Mouse (Mus musculus) kidney, postnatal 10 days (tissue): ENCODE measurements around the gene Zfyve27.

Source experiments
- DNase-seq: peaks from one replicate; pipeline ENCODE4 v3.0.0; 2021; ENCODE audit warnings: mixed read lengths

Zfyve27 gene

GRCm38 (mm10) chr19:42163764-42164163, at the start of gene Zfyve27:
Zfyve27 (plus strand) TSS chr19:42163951.
- no peak for DNase-seq

DNA sequence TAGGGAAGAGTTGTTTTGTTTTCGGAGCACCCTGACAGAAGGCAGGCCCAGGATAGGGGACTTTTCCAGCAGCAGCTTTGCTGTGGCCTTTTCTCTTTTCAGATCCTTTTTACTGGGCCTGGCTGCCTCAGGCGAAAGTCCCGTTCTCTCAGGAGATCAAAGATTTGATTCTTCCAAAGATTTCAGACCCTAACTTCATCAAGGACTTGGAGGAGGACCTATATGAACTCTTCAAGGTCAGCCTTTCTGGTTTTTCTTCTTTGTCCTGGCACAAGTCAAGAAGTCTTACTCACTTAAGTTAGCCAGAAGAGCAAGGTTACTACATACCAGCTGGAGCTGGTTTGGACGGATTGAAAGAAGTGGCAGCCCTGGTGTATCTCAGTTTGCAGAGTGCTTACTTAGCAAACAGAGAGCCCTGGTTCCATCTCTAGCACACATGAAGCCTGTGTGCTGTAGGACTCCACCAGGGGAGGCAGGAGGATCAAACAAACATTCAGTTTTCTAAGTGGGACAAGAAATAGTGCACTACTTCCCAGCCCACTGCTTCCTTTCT, 47.9 kb upstream of the Zfyve27 start:
- no peak for DNase-seq

DNA sequence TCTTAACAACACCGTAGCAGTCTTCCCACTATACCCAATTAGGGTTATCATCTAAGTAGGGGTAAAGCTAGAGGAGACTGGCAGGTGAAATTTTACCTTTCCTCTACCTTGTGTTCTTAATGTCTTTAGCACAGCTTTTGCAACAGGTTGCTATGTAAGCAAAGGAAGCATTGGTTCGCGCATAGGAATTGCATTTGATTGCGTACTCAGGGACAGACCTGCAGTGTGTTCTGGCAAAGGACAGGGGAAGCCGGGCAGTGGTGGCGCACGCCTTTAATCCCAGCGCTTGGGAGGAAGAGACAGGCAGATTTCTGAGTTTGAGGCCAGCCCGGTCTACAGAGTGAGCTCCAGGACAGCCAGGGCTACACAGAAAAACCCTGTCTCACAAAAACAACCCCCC, 45.6 kb upstream of the Zfyve27 start:
- no peak for DNase-seq

DNA sequence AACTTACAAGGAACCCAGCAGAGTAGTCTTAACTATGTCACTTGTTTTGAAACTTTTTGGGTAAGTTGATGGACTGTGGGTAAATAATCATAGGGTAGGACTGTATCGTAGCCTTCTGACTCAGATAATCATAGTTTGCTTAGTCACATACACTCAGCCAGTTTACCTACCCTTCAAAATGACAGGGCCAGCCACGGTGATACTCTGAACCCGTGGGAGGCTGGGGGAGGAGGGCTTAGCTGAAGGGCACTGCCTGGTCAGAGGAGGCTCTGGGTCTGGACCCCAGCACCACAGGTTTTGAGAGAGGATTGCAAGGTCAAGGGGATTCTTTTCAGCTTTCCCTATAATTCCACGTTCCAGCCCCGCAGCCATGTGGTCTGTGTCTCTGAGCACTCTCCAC, 45.2 kb upstream of the Zfyve27 start:
- DNase-seq, result no peak

GRCm38 (mm10) chr19:42120451-42120850, 43.3 kb upstream of the Zfyve27 start:
- DNase-seq, result no peak

DNA sequence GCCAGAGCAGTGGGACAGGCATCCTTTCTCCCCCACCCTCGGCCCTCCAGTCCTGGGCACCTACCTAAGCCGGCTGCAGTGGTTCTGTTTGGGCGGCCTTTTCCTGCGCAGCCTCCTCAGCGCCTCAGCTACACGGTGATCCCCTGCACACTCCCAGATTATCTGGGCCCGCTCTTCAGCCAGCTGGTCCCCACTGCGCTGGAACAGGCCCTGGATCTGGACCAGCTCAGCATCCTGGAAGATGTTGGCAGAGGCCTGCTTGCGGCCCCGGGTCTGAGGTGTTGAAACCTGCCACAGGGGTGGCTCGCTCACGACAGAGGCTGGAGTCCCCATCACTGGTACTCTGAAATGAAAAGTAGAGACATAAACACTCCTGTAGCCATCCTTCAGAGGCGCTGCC, 39.1 kb upstream of the Zfyve27 start:
- DNase-seq, result no peak

DNA sequence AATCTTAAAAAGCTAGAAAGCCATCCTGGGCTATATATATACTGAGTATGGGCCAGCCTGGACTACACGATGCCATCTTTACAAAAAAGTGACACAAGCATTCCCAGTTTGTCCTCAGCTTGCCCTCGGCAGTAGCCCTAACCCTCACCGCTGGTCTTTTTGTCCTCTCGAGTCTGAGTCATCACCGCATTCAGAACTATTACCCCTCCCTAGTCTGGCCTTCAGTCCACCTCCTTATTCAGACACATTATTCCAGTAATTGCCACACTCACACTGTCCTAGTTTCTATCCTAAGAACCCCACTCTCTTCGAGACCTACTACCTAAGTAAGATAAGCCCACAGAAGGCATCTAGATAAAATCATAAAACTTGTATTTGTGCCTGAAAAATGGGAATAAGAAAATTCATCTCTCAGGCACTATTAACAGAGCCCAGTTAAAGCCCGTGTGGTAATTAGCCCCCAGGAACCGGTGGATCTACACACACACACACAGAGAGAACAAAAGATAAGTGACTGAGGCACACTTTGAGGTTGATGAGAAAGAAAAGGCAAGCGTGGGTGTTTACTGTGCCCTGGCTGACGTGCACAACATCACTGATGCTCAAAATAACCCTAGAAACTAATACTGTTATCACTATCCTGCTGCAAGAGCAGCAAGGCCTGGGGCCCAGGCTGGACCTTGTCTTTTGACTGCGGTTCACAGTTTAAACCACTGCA, 38.1 kb upstream of the Zfyve27 start:
- no peak for DNase-seq

GRCm38 (mm10) chr19:42126219-42126605, 37.5 kb upstream of the Zfyve27 start:
- no peak for DNase-seq

- no peak for DNase-seq
Observed at GRCm38 (mm10) chr19:42127024-42127423, 36.7 kb upstream of the Zfyve27 start.

GRCm38 (mm10) chr19:42128052-42128740, 35.6 kb upstream of the Zfyve27 start:
- DNase-seq, result no peak

- peak; percentile 99 for DNase-seq
Observed at GRCm38 (mm10) chr19:42128787-42129508, 34.8 kb upstream of the Zfyve27 start, which contains the start of gene Avpi1. Avpi1 (minus strand) TSS chr19:42129059.

DNA sequence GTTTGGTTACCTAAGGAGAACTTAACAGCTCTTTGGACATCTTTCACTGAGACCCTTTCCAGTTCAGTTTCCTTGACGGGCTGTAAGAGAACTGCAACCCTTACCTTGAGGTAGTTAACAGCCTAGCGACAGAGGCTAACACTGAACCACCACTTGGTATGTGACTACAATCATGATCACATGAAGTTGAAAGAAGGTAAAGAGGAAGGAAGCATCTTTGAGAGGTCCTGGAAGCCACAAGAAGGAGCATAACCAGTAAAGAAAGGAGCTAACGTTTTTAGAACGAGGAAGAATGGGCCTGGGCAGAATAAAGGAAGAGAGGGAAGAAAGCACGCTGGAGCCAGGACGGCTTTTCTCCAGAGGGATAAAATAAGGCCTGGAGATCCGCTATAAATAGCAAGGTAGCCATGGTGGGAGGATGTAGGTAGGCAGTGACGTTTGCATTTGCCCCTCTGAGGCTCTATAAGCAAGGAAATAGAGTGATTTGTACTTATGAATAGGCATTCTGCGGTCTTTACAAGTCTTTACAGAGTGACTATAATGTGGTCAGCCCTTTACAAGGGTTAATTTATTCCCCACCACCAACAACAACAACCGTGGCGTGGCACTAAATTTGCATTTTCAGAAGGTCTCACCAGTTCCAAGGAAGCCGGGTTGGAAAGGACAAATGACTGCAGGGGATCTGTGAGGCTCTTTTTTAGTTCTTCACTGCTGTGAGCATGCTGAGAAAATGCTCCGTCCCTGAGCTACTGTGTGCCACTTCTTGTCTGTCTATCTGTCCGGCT, 34.0 kb upstream of the Zfyve27 start:
- no peak for DNase-seq

- no peak for DNase-seq
Observed at GRCm38 (mm10) chr19:42130294-42130606, 33.5 kb upstream of the Zfyve27 start.

DNA sequence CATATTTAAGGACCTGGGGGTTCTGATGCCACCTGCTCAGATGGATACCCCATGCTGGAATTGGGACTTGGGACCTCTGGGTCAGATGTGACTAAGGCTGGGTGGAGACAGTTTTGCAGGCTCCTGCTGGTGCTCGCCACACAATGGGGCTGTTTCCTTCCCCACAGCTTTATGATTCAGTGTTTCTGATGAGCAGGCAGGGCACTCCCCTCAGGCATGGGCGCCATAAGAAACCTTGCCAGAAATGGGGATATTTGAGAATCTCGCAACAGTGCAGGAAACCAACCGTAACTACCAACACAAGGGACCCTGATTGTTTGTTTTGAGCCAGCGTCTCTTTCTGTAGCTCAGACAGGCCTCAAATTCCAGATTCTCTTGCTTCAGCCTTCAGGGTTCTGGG, 32.6 kb upstream of the Zfyve27 start:
- no peak for DNase-seq

- DNase-seq, result no peak
Observed at GRCm38 (mm10) chr19:42135070-42135469, 28.7 kb upstream of the Zfyve27 start.

DNA sequence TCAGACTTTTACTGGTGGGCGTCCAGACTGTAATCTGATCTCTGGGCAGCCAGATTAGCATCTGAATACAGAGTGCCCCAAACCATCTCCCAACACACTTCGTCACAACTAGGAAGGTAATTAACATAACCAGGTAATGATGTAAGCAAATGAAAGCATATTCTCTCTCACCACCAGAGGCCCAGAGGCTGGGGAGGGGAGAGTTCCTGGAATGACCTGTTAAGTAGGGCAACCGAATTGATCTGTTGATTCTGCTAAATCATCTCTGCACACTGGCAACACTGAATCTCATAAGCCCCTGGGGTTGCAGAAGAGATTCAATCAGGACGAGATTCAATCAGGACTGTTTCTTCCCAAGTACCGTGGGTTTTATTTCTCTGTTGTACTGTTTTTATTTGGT, 27.6 kb upstream of the Zfyve27 start:
- no peak for DNase-seq

- DNase-seq, result no peak
Observed at GRCm38 (mm10) chr19:42137167-42137672, 26.5 kb upstream of the Zfyve27 start.

GRCm38 (mm10) chr19:42138517-42139285, 25.1 kb upstream of the Zfyve27 start:
- no peak for DNase-seq

DNA sequence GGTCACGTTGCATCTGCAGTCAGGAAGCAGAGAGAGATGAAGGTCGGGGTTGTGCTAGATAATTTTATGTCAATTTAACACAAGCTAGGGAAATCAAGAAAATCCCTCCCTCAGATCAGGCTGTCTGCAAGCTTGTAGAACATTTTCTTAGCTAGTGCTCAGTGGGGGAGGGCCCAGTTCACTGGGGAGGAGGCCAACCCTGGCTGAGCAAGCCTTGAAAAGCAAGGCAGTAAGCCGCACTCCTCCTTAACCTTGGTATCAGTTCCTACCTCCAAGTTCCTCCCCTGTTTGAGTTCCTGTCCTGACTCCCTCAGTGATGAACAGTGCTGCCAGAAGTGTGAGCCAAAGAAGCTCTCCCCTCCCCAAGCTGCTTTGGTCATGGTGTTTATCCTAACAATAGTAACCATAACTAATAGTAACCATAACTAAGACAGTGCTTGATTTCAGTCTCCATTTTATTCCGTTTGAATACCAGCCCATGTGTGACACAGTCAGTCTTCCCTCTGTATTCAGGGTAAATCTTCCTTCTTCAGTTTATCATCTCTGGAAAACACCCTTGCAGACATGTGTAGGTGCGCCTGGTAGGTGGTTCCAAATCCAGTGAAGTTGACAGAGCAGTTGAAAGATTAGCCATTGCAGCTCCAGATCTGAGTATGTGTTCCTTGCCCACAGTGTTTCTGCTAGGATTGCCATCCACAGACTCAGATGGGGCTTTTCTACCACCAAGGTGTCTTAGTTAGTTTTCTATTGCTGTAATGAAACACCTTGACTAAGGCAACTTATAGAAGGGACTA, 23.8 kb upstream of the Zfyve27 start:
- DNase-seq, result no peak

DNA sequence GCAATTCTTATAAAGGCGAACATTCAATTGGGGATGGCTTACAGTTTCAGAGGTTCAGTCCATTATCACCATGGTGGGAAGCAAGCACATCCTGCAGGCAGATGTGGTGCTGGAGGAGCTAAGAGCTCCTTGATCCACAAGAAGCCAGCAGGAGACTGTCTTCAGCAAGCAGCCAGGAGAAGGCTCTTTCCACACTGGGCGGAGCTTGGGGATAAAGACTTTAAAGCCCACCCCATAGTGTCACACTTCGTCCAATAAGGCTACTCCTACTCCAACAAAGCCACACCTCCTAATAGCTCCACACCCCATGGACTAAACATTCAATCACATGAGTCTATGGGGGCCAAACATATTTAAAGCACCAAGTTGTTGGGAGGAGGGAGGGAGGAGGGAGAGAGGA, 21.8 kb upstream of the Zfyve27 start:
- DNase-seq, result no peak

- DNase-seq, result no peak
Observed at GRCm38 (mm10) chr19:42142757-42143156, 21.0 kb upstream of the Zfyve27 start.
